Mouse (Mus musculus) MEL (cell line): ENCODE results near the gene Gpr137. TPM values are rescaled to one million over a fixed set of nuclear protein-coding genes. Genes with fewer than 3 reads are reported as not detected.
A peak's percentile ranks its signal among the peaks of the same experiment; 100 is the strongest.

Experiments used
- DNase-seq: peaks from one replicate; pipeline ENCODE4 v3.0.0; 2011; ENCODE audit warnings: low read depth, low spot score
- H3K27ac ChIP-seq: 2 replicates; pipeline ENCODE4 v1.5.1; 2012; ENCODE audit warnings: low read depth, mild to moderate bottlenecking, control low read depth, low read length, moderate library complexity; ENCODE audit not compliant: control insufficient read depth
- H3K27me3 ChIP-seq, 2 experiments: fragments of 150-350 bp in 1 of 2; sonication (generic) in 1 of 2; 2 replicates each; pipeline ENCODE4 v1.6.1; 2012; ENCODE audit warnings: low read length in 2 of 2, mild to moderate bottlenecking in 2 of 2, improper control_type of control experiment in 1 of 2, moderate library complexity in 1 of 2; ENCODE audit not compliant: insufficient read depth in 2 of 2, control insufficient read depth in 1 of 2
- H3K36me3 ChIP-seq, 2 experiments: 2 replicates each; pipeline ENCODE4 v1.6.1; 2012 to 2014; ENCODE audit warnings: low read length in 2 of 2, improper control_type of control experiment in 1 of 2, inconsistent platforms in 1 of 2, mild to moderate bottlenecking in 1 of 2; ENCODE audit not compliant: insufficient read depth in 2 of 2, control insufficient read depth in 1 of 2
- H3K4me1 ChIP-seq, 2 experiments: fragments of 150-350 bp in 1 of 2; sonication (generic) in 1 of 2; 2 replicates each; pipeline ENCODE4 v1.6.1; 2012; ENCODE audit warnings: low read length in 2 of 2, improper control_type of control experiment in 1 of 2, mild to moderate bottlenecking in 1 of 2; ENCODE audit not compliant: insufficient read depth in 2 of 2, control insufficient read depth in 1 of 2
- H3K4me3 ChIP-seq, 2 experiments: fragments of 150-350 bp in 1 of 2; sonication (generic) in 1 of 2; 2 replicates each; pipeline ENCODE4 v1.5.1; 2012; ENCODE audit warnings: low read depth in 2 of 2, low read length in 2 of 2, mild to moderate bottlenecking in 2 of 2, moderate library complexity in 2 of 2, control low read depth in 1 of 2, improper control_type of control experiment in 1 of 2; ENCODE audit not compliant: control insufficient read depth in 1 of 2, insufficient read depth in 1 of 2
- H3K79me2 ChIP-seq: 2 replicates; pipeline ENCODE4 v1.6.1; 2012; ENCODE audit warnings: mild to moderate bottlenecking, low read length, moderate library complexity; ENCODE audit not compliant: control insufficient read depth, poor library complexity, insufficient read depth
- H3K9ac ChIP-seq: 2 replicates; pipeline ENCODE4 v1.6.1; 2012; ENCODE audit warnings: low read depth, mild to moderate bottlenecking, control low read depth, low read length, moderate library complexity; ENCODE audit not compliant: control insufficient read depth, poor library complexity, severe bottlenecking
- H3K9me3 ChIP-seq: fragments of 150-350 bp; sonication (generic); replicated peaks from 2 replicates; pipeline ENCODE4 v1.6.1; 2012; ENCODE audit warnings: mild to moderate bottlenecking, low read length, improper control_type of control experiment, moderate library complexity; ENCODE audit not compliant: insufficient read depth
- CHD1 ChIP-seq: IDR thresholded peaks from 2 replicates; pipeline ENCODE4 v1.6.1; 2012; ENCODE audit warnings: low read depth, mild to moderate bottlenecking, inconsistent platforms, low read length, improper control_type of control experiment
- ETS1 ChIP-seq: IDR thresholded peaks from 2 replicates; pipeline ENCODE4 v1.6.1; 2012; ENCODE audit warnings: low read depth, mild to moderate bottlenecking, inconsistent platforms, low read length, improper control_type of control experiment, moderate library complexity
- HCFC1 ChIP-seq: IDR thresholded peaks from 2 replicates; pipeline ENCODE4 v1.6.1; 2012; ENCODE audit warnings: low read depth, mild to moderate bottlenecking, inconsistent platforms, low read length, improper control_type of control experiment, moderate library complexity
- JUND ChIP-seq: IDR thresholded peaks from 2 replicates; pipeline ENCODE4 v1.6.1; 2011; ENCODE audit warnings: low read depth, mild to moderate bottlenecking, improper control_type of control experiment, low read length
- MAX ChIP-seq: IDR thresholded peaks from 2 replicates; pipeline ENCODE4 v1.6.1; 2011; ENCODE audit warnings: low read length, improper control_type of control experiment
- MEF2A ChIP-seq: IDR thresholded peaks from 2 replicates; pipeline ENCODE4 v1.6.1; 2014; ENCODE audit warnings: low read depth, mild to moderate bottlenecking, inconsistent platforms, low read length, improper control_type of control experiment; ENCODE audit not compliant: poor library complexity, insufficient replicate concordance, severe bottlenecking; ENCODE audit errors: extremely low read depth
- MXI1 ChIP-seq: IDR thresholded peaks from 2 replicates; pipeline ENCODE4 v1.6.1; 2011; ENCODE audit warnings: mild to moderate bottlenecking, low read depth, low read length, improper control_type of control experiment
- NELFE ChIP-seq: IDR thresholded peaks from 2 replicates; pipeline ENCODE4 v1.6.1; 2011; ENCODE audit warnings: low read depth, low read length, improper control_type of control experiment
- NRF1 ChIP-seq: IDR thresholded peaks from 2 replicates; pipeline ENCODE4 v1.6.1; 2014; ENCODE audit warnings: low read depth, mild to moderate bottlenecking, inconsistent platforms, low read length, improper control_type of control experiment, moderate library complexity; ENCODE audit not compliant: poor library complexity, insufficient read depth, severe bottlenecking
- POLR2AphosphoS2 ChIP-seq: IDR thresholded peaks from 2 replicates; pipeline ENCODE4 v1.6.1; 2011; ENCODE audit warnings: low read length, improper control_type of control experiment
- POLR2AphosphoS5 ChIP-seq: IDR thresholded peaks from 2 replicates; pipeline ENCODE4 v1.6.1; 2012; ENCODE audit warnings: low read depth, borderline replicate concordance, mild to moderate bottlenecking, inconsistent platforms, low read length, moderate library complexity, mixed read lengths
- RAD21 ChIP-seq: IDR thresholded peaks from 2 replicates; pipeline ENCODE4 v1.6.1; 2011; ENCODE audit warnings: mild to moderate bottlenecking, low read depth, low read length, improper control_type of control experiment
- RCOR1 ChIP-seq: IDR thresholded peaks from 2 replicates; pipeline ENCODE4 v1.6.1; 2012; ENCODE audit warnings: low read depth, mild to moderate bottlenecking, inconsistent platforms, low read length, improper control_type of control experiment
- SIN3A ChIP-seq: IDR thresholded peaks from 2 replicates; pipeline ENCODE4 v1.6.1; 2012; ENCODE audit warnings: low read length, improper control_type of control experiment, inconsistent platforms
- TBP ChIP-seq: IDR thresholded peaks from 2 replicates; pipeline ENCODE4 v1.8.0; 2011; ENCODE audit warnings: low read depth, low read length, improper control_type of control experiment
- UBTF ChIP-seq: IDR thresholded peaks from 2 replicates; pipeline ENCODE4 v1.6.1; 2012; ENCODE audit warnings: low read depth, mild to moderate bottlenecking, inconsistent platforms, low read length, improper control_type of control experiment, moderate library complexity, borderline replicate concordance; ENCODE audit not compliant: insufficient read depth
- USF1 ChIP-seq: IDR thresholded peaks from 2 replicates; pipeline ENCODE4 v1.6.1; 2014; ENCODE audit warnings: low read depth, mild to moderate bottlenecking, inconsistent platforms, low read length, improper control_type of control experiment, moderate library complexity
- ZC3H11A ChIP-seq: IDR thresholded peaks from 2 replicates; pipeline ENCODE4 v1.6.1; 2012; ENCODE audit warnings: low read depth, mild to moderate bottlenecking, inconsistent platforms, low read length, improper control_type of control experiment
- ZNF384 ChIP-seq: IDR thresholded peaks from 2 replicates; pipeline ENCODE4 v1.6.1; 2012; ENCODE audit warnings: low read depth, mild to moderate bottlenecking, inconsistent platforms, low read length, improper control_type of control experiment
- polyA plus RNA-seq, 2 experiments: library from polyadenylated mRNA; stranded (reverse) in 1 of 2; unstranded in 1 of 2; fragments of >175 nt in 1 of 2; fragments of >200 nt in 1 of 2; gene quantifications; 2 replicates each; pipeline versions ENCODE4 v1.2.1 to v1.2.4; 2012; ENCODE audit warnings: low replicate concordance in 2 of 2, low read depth in 1 of 2; ENCODE audit not compliant: insufficient read length in 2 of 2, insufficient read depth in 1 of 2, missing spikeins in 1 of 2
- total RNA-seq: library from RNA; depleted of rRNA; stranded (reverse); fragments of 300-350 nt; gene quantifications from 2 replicates; pipeline ENCODE4 v1.2.3, GENCODE M21; 2012

Gene Gpr137
- total and polyA plus RNA-seq, 3 experiments: 27.1 to 35.3 TPM; not detected in 1

DNA sequence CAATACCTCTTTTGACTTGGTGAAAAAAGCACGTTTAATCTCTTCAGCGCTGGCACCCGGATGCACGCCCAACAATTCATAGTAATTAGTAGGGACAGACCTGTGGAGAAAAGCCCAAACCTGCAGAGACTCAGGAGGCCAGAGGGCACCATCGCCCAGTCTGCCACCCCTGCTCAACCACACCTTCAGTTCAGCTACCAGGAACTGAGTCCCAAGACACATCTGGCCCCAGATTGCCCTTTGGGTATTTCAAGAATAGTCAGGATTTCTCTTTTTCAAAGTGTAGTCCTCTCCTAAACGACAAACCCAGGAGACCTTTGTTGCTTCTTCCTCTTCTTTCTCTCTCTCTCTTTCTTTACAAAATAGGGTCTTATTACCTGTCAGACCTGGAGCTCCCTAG, 48.4 kb upstream of the Gpr137 start:
- H3K36me3 ChIP-seq: peaks cover 0 to 7% of the 10 kb centered on the region in 2 experiments; a peak in 2 of 4 replicates

DNA sequence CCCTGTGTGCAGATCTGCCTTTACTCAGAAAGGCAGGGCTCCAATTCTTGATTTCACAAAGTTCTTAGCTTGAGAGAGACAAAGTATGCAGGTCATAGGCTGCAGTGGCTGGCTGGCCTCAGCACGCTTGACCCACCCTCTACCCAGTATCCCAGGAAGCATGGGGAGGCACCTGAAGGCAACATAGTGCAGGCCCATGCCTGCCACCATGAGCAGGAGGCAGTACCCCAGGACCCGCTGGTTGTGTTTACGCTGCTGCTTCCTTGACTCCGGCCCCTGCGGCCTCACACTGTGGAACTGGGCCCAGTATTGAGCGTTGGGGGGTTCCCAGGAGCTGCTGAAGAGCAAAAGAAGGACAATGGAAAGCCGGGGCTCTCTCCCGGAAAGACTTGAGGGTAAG, 47.0 kb upstream of the Gpr137 start:
- Histone ChIP-seq H3K4me3 (no peak overlapping the region), H3K9ac (no peak overlapping the region), H3K36me3 (peaks cover 0 to 7% of the 10 kb centered on the region in 2 experiments; a peak in 2 of 4 replicates), H3K27me3 (no peaks in the 10 kb centered on the region), H3K27ac (no peak overlapping the region), H3K9me3 (no peaks in the 10 kb centered on the region), H3K4me1 (peaks cover 12 to 22% of the 10 kb centered on the region in 2 experiments), H3K79me2 (peaks cover 7% of the 10 kb centered on the region; the same call in 1 of the 2 replicates)
- no peak for DNase-seq
- no peak for TF ChIP-seq UBTF
- TF ChIP-seq POLR2AphosphoS2: no peak
- no peak for TF ChIP-seq ETS1
- no peak for TF ChIP-seq HCFC1
- TF ChIP-seq USF1: no peak
- TF ChIP-seq NELFE: no peak
- TF ChIP-seq RAD21: no peak

More for the DNA sequence above, 48.4 kb upstream of the Gpr137 start:
- DNase-seq: no peak
- H3K27me3 ChIP-seq: no peaks in the 10 kb centered on the region
- H3K27ac ChIP-seq: no peak overlapping the region
- peaks cover 9% of the 10 kb centered on the region; the same call in 1 of the 2 replicates for H3K79me2 ChIP-seq
- TF ChIP-seq ZC3H11A (no peak), ZNF384 (no peak), RCOR1 (no peak), UBTF (no peak), TBP (no peak), JUND (no peak), NRF1 (no peak), MXI1 (no peak)
- H3K9me3 ChIP-seq: no peaks in the 10 kb centered on the region
- no peak overlapping the region for H3K4me3 ChIP-seq
- no peak overlapping the region for H3K9ac ChIP-seq
- H3K4me1 ChIP-seq: peaks cover 12 to 32% of the 10 kb centered on the region in 2 experiments

DNA sequence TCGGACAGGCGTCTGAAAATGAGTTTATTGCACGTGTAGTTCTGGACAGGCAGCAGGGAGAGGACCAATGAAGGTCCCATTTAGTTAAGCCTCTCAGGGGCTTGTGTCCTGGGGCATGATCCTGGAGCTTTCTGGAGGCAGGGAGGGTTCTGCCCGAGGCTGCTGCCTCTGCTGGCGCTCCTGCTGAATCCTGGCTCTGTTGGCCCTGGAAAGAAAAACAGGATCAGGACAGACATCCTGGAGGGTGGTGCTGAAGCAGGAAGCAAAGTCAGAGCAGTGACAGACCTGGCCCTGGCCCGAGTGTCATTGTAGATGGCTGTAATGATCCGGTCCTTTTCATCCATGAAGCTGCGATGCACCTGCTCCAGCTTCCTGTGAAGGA, 45.6 kb upstream of the Gpr137 start:
- Histone ChIP-seq H3K4me3 (peak overlapping the region; percentile 78 to 85), H3K27me3 (no peaks in the 10 kb centered on the region), H3K9ac (peak overlapping the region; percentile 94), H3K36me3 (peaks cover 0 to 7% of the 10 kb centered on the region in 2 experiments; a peak in 2 of 4 replicates), H3K9me3 (no peaks in the 10 kb centered on the region), H3K79me2 (peaks cover 7% of the 10 kb centered on the region; the same call in 1 of the 2 replicates), H3K4me1 (peaks cover 12 to 19% of the 10 kb centered on the region in 2 experiments), H3K27ac (peak overlapping the region; percentile 40)
- TF ChIP-seq POLR2AphosphoS5 (no peak), MEF2A (no peak), SIN3A (peak; percentile 11; the same call in 1 of the 2 replicates), ZC3H11A (no peak), NELFE (no peak), CHD1 (no peak), MAX (peak; percentile 18; the same call in 1 of the 2 replicates)
- DNase-seq: no peak
